11 mouse cellular contexts compared by ENCODE assay signal in genomic region chr4:151900735-151901134, GRCm38 (mm10). TPM values are rescaled to one million over a fixed set of nuclear protein-coding genes. Genes with fewer than 3 reads are reported as not detected.
DNase-seq lines count a peak whose midpoint lies in the region; TF ChIP-seq lines count a peak whose summit lies in the region.
"Had no signal": no experiment of that assay in that cellular context is flagged by ENCODE, and none has a peak within 500 bp of the region (broad histone marks: within the 10 kb centered on the region; RNA-seq: fewer than 3 reads in every experiment).

No protein-coding gene starts in this region.

- H3K27me3 ChIP-seq in MEL (ENCODE audit: control insufficient read depth in 1 of 2, insufficient read depth in 2 of 2, low read length in 2 of 2): no peaks in the 10 kb centered on the region

- TF ChIP-seq RAD21 in MEL (IDR thresholded peaks at IDR 0.05; ENCODE audit: low read depth, low read length): no peak

- TF ChIP-seq EP300 in MEL (IDR thresholded peaks at IDR 0.05; ENCODE audit: low read depth in 1 of 2, low read length in 2 of 2): peak in 1 of 2 experiments; percentile 38; a peak in 1 of 4 replicates

- no peak for TF ChIP-seq POLR2A in MEL (IDR thresholded peaks at IDR 0.05; ENCODE audit: control insufficient read depth in 1 of 2, insufficient read depth in 1 of 2, low read depth in 1 of 2, low read length in 2 of 2, poor library complexity in 1 of 2)

- intact Hi-C loops in gastrocnemius, adult 2 months (cut with DNase I): no loop called here
- intact Hi-C loops in left cerebral cortex, postnatal 4 days (cut with DNase I): no loop called here

- no peak for DNase-seq in gastrocnemius, adult 2 months
- no peak for DNase-seq in gastrocnemius, adult 8-10 months (ENCODE audit: low spot score in 2 of 2)
- DNase-seq in MEL (ENCODE audit: low read depth, low spot score) (peak; percentile 85), MEL-GATA-1-ER (ENCODE audit: extremely low read depth, low read depth) (peak; percentile 72)
- no peak for DNase-seq in left cerebral cortex, postnatal 4 days
- DNase-seq in frontal cortex, adult 2 months (ENCODE audit: extremely low spot score in 1 of 2, low spot score in 1 of 2): no peak
- DNase-seq: adrenal gland, adult 8-10 months; cerebellum, adult 11 months; cerebellum, adult 11-12 months; cerebellum, adult 2 months had no signal

- H3K4me1 ChIP-seq in MEL (ENCODE audit: control insufficient read depth in 1 of 2, insufficient read depth in 2 of 2, low read length in 2 of 2): peaks cover 15 to 33% of the 10 kb centered on the region in 2 experiments

- peaks cover 0 to 24% of the 10 kb centered on the region in 2 experiments; a peak in 2 of 4 replicates for H3K36me3 ChIP-seq in MEL (ENCODE audit: control insufficient read depth in 1 of 2, insufficient read depth in 2 of 2, low read length in 2 of 2)
- H3K36me3 ChIP-seq: G1E had no signal

- H3K79me2 ChIP-seq in MEL (ENCODE audit: control insufficient read depth, insufficient read depth, low read length, poor library complexity): no peaks in the 10 kb centered on the region

- no peak overlapping the region for H3K4me3 ChIP-seq in gastrocnemius, adult 2 months
- H3K4me3 ChIP-seq in MEL (ENCODE audit: control insufficient read depth in 1 of 2, insufficient read depth in 1 of 2, low read depth in 2 of 2, low read length in 2 of 2): peak overlapping the region; percentile 4 to 96; a peak in 2 of 4 replicates

- TF ChIP-seq CTCF in gastrocnemius, adult 2 months (IDR thresholded peaks at IDR 0.05): no peak
- no peak for TF ChIP-seq CTCF in MEL (IDR thresholded peaks at IDR 0.05 in 2 of 3, conservative IDR thresholded peaks at IDR 0.05 in 1 of 3; ENCODE audit: control insufficient read depth in 1 of 3, insufficient read depth in 1 of 3, low read depth in 2 of 3, low read length in 3 of 3, poor library complexity in 1 of 3, severe bottlenecking in 1 of 3)

- H3K9ac ChIP-seq in MEL (ENCODE audit: control insufficient read depth, low read depth, low read length, poor library complexity, severe bottlenecking): no peak overlapping the region; the same call in 1 of the 2 replicates

- H3K9me3 ChIP-seq in MEL (replicated peaks; ENCODE audit: insufficient read depth, low read length): no peaks in the 10 kb centered on the region
- H3K9me3 ChIP-seq: G1E had no signal

- peak overlapping the region; percentile 97 for H3K27ac ChIP-seq in gastrocnemius, adult 2 months
- peak overlapping the region; percentile 27 for H3K27ac ChIP-seq in MEL (ENCODE audit: control insufficient read depth, low read depth, low read length)

TF ChIP-seq in MEL, 35 proteins besides CTCF, POLR2A, EP300 and RAD21:
- TF ChIP-seq ZNF384 (IDR thresholded peaks at IDR 0.05; ENCODE audit: low read depth, low read length) (no peak), GATA1 (IDR thresholded peaks at IDR 0.05; ENCODE audit: low read depth, low read length) (no peak; the same call in none of the 2 replicates), TBP (IDR thresholded peaks at IDR 0.05; ENCODE audit: low read depth, low read length) (0 out of 2 replicates have a peak, but pooled peaks have one; percentile 40), MAX (IDR thresholded peaks at IDR 0.05; ENCODE audit: low read length) (peak; percentile 56; the same call in 1 of the 2 replicates), MXI1 (IDR thresholded peaks at IDR 0.05; ENCODE audit: low read depth, low read length) (peak; percentile 61; the same call in 1 of the 2 replicates), HCFC1 (IDR thresholded peaks at IDR 0.05; ENCODE audit: low read depth, low read length) (0 out of 2 replicates have a peak, but pooled peaks have one; percentile 24), ELF1 (IDR thresholded peaks at IDR 0.05; ENCODE audit: low read depth, low read length) (peak; percentile 20; the same call in 1 of the 2 replicates)

RNA-seq across cellular contexts. Expression of gene Dnajc11, which starts 32.8 kb away (rescaled TPM):
- total RNA-seq in gastrocnemius, adult 2 months (2021): 10 to 100 TPM; 52.8 to 70.8 TPM
- 10 to 100 TPM; 38.7 to 58.6 (median 46.5) TPM for total RNA-seq in gastrocnemius, adult 8-10 months (2022)
- 109 and 128 TPM in 2 replicates for total RNA-seq in MEL (2012; rRNA removed)
- polyA plus RNA-seq in MEL (2012; ENCODE audit: insufficient read depth in 1 of 2, insufficient read length in 2 of 2, low read depth in 1 of 2, low replicate concordance in 2 of 2, missing spikeins in 1 of 2): 100 to 1,000 TPM; 157 to 278 TPM
- total RNA-seq in left cerebral cortex, postnatal 4 days (2021): 10 to 100 TPM; 74.9 to 79.2 TPM
- polyA plus RNA-seq in frontal cortex, adult 2 months (2012; rRNA removed): 62.5 and 64.2 TPM in 2 replicates

RNA-seq across cellular contexts. Expression of gene Camta1, which starts 39.1 kb away (rescaled TPM):
- 100 to 1,000 TPM in 1 of 2 experiments, 10 to 100 TPM in 1; 95.9 to 126 TPM for total RNA-seq in gastrocnemius, adult 2 months (2021)
- total RNA-seq in gastrocnemius, adult 8-10 months (2022): 100 to 1,000 TPM in 2 of 4 experiments, 10 to 100 TPM in 2; 79.5 to 115 (median 98.3) TPM
- 23.5 and 28.2 TPM in 2 replicates for total RNA-seq in MEL (2012; rRNA removed)
- 10 to 100 TPM in 1 of 2 experiments, not detected in 1; 87.5 TPM for polyA plus RNA-seq in MEL (2012; ENCODE audit: insufficient read depth in 1 of 2, insufficient read length in 2 of 2, low read depth in 1 of 2, low replicate concordance in 2 of 2, missing spikeins in 1 of 2)
- total RNA-seq in left cerebral cortex, postnatal 4 days (2021): 100 to 1,000 TPM; 198 to 204 TPM
- polyA plus RNA-seq in frontal cortex, adult 2 months (2012; rRNA removed): 124 and 125 TPM in 2 replicates

Comparison
In these comparisons a context has a peak if more than half of its experiments do, and no peak if none do; other contexts are left out.
1. DNase-seq: peak in MEL (single experiment) and MEL-GATA-1-ER (single experiment); none in gastrocnemius, adult 2 months (single experiment), gastrocnemius, adult 8-10 months (0 of 2), left cerebral cortex, postnatal 4 days (single experiment) and frontal cortex, adult 2 months (0 of 2).